Comparison of ENCODE assay signal across 12 mouse cellular contexts in the genomic region with DNA sequence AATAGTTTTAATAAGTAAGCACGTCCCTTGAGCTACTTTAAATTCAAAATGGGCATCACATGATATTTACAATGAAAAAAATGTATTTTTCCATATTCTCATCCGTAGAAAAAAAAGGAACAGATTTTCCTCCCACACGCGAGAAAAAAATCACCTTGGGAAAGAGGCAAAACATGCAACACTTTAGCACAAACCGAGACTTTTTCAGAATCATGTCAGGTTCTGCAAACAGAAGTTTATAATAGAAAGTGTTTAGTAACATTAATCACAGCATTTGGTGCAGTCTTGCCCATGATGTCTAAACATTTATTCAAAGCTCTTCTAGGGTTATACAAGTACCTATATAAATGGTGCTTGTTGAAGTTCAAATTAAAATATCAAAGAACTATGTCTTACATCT.
"Had no signal": no experiment of that assay in that cellular context is flagged by ENCODE, and none has a peak within 500 bp of the region (broad histone marks: within the 10 kb centered on the region; RNA-seq: fewer than 3 reads in every experiment).

No protein-coding gene starts in this region.

- DNase-seq: gastrocnemius, adult 2 months; gastrocnemius, postnatal 10 days; gastrocnemius, postnatal 25 days; heart, adult 18-20 months; heart, postnatal 10 days; heart, postnatal 4 days; kidney, adult 18-20 months; kidney, adult 8-10 months; kidney, postnatal 10 days; kidney, postnatal 25 days; kidney, postnatal 4 days; liver had no signal
